Mouse (Mus musculus): ENCODE measurements around the gene Gm36210.
"Not testable (repeated sequence)": the region's sequence is repeated elsewhere in the genome, so short reads cannot be mapped to it uniquely, and the experiment has no call there.

Gene Gm36210

DNA sequence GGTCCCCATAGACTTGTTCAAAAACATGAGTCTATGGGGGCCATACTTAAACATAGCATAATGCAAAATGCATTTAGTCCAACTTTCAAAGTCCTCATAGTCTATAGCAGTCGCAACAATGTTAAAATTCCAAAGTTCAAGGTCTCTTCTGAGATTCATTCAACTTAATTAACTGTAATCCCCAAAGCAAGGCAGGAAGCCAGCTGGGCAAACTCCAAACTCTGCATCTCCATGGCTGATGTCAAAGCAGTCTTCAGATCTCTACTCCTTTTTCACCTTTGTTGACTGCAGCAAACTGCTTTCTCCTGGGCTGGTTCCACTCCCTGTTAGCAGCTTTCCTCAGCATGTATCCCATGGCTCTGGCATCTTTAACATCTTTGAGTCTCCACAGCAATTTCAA, 27.3 kb downstream of the Gm36210 start:
- DNase-seq (ENCODE audit: low spot score): not testable (repeated sequence)

DNA sequence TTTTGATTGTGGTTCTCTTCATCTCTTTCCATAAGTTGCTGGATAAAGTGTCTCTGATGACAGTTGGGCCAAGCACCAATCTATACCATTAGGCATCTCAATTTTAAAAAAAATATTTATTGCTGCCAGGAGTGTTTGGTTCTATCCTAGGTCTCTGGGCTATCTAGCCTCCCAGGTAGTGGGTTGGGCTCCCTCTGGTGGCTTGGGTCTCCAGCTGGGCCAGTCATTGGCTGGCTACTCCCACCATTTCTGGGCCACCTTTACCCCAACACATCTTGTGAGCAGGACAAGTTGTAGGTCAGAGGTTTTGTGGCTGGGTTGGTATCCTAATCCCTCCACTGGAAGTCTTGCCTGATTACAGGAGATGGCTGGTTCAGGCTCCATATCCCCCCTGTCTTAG, 28.1 kb downstream of the Gm36210 start:
- no peak for DNase-seq (ENCODE audit: low spot score)

- no peak for DNase-seq (ENCODE audit: low spot score)
Measured at GRCm38 (mm10) chr7:4877226-4877625, 29.1 kb downstream of the Gm36210 start.

DNA sequence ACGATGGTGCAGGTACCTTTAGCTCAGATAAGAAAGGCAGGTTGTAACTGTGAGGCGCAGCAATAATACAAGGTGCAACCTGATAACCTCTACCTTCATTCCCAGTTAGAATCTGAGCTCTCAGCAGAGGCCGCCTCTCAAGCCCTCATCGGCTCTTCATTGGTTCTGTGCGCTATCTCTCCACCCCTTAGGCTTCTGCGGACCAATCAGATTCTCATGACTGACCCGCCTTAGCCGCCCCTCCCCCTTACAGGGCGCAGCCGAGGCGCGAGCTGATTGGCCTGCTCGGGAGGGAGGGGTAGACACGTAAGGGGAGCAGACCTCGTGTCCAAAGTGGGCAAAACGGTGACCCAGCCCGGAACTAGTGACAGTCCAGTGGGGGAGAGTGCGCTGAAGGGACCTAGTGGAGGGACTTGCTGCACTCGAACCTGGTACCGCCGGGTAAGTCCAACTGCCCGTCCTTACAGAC, 29.5 kb downstream of the Gm36210 start, which contains the start of gene Isoc2a:
TSS of gene Isoc2a (plus strand) at position 401 of the 469 bp plus-strand sequence.
- DNase-seq (ENCODE audit: low spot score): peak; percentile 92

DNA sequence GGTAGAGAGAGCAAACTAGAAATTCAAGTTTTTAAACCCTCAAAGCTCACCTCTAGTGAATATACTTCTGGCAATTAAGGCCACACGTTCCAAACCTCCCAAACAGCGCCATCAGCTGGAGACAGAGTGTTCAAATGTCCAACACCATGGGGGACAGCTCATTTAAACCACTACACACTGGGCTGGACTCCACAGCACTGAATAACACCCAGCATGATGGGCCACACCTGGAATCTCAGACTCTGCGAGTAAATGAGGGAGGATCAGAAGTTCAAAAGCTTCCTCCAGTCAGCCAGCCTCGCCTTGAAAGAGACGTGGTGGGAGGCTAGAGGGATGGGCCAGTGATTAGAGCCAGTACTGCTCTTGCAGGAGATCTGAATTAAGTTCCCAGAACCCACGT, 36.2 kb downstream of the Gm36210 start, which contains the start of gene Isoc2b:
TSS of gene Isoc2b (minus strand) at position 126 of the 400 bp plus-strand sequence.
- DNase-seq (ENCODE audit: low spot score): no peak

DNA sequence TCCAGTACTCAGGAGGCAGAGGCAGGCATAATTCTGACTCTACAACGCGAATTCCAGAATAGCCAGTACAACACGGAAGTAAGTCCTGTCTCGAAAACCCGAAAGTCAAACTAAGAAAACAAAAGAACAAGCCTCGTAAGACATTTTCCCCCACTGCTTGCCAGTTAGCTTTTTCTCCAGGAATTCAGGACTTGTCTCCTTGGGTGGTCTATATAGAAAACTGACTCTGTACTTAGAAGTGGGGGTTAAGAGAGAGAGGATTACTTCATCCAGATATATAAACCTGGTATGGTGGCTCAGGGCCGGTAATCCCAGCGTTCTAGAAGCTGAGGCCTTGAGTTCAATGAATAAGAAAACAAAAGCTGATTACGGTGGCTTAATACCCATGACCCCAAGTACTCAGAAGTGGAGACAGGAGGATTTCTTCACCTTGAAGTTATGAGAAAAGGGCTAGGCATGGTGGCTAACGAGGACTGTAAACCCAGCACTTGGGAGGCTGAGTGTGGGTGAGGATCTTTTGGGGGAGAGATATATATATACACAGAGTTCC, 39.6 kb downstream of the Gm36210 start:
- no peak for DNase-seq (ENCODE audit: low spot score)

DNA sequence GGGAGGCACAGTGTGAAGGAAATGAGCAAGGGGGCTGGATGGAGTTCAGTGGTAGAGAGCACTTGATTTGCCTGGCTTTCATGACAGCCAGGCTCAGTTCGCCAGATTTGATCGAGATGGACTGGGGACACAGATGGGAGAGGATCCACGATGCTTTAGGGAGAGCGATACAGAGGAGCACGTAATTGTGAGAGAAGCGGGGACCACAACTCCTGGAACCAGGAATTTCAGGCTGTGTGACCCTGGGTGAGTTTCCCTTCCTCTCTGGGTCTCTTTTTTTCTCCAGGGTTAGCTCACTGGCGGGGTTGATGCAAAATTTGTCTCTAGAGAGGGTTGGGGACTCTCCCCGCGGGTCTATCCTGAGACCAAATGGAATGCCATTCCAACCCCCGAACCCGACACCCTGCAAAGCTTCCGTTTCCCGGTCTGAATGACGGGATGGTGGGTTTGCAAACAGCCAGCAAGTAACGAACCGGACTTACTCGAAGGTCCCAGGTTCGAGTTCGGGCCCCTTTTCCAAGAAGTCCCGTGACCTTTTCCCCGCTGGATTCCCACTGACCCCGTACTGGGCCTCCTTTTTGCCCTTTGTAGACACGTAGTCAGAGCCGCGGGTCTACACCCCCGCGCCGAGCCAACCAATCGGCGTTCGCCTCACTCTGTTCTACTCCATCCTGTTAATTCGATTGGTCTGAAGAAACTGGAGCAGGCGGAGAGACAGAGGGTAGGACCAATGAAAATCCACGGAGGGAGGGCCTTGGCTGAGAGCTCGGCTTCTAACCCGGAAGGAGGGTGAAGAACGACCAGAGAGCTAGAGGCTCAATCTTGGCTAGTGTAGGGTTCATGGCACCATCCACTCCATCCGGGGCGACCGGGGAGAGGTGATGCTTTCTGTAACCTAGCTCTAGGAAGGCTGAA, 40.5 kb downstream of the Gm36210 start:
- DNase-seq (ENCODE audit: low spot score): peak; percentile 98

DNA sequence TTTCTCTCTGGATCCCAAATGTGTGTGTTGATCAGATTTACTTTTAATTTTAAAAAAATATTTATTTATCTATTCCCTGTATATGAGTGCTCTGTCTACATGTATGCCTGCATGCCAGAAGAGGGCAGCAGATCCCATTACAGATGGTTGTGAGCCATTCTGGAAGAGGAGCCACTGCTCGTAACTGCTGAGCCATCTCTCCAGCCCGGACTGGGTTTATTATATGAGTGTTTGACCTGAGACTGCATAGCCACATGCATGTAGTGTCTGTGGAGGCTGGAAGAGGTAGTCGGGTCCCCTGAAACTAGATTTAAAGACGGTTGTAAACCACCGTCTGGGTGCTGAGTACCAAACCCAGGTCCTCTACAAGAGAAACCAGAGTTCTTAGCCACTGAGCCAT, 41.2 kb downstream of the Gm36210 start:
- peak; percentile 50 for DNase-seq (ENCODE audit: low spot score)

DNA sequence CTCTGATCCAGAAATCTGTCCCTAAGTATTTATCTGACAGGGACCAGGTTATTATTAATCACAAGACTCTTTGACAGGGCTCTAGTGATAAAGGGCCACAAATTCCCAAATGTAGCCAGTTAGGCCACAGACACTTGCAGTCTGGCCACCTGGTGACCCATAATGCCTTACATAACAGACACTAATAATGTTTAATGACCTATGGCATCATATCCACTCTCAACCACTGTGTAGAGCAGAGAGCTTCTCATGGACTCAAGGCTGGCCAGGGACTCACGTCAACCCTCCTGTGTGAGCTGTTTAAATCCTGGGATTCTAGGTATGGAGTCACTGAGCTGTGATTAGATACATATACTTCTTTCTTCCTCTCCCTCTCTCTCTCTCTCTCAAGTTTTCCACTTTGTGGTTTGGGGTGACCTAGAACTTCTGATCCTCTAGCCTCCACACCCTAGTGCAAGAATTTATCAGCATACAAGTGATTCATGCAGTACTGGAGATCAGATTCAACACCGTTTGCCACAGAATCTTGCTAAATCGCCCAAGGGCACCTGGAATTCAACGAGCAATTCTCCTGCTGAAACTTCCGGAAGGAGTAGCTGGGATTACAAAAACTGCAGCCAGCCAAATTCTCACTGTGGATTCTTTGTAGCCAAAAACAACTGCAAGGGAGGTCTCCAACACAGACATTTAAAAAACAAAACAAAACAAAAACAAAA, 42.0 kb downstream of the Gm36210 start:
- no peak for DNase-seq (ENCODE audit: low spot score)

DNA sequence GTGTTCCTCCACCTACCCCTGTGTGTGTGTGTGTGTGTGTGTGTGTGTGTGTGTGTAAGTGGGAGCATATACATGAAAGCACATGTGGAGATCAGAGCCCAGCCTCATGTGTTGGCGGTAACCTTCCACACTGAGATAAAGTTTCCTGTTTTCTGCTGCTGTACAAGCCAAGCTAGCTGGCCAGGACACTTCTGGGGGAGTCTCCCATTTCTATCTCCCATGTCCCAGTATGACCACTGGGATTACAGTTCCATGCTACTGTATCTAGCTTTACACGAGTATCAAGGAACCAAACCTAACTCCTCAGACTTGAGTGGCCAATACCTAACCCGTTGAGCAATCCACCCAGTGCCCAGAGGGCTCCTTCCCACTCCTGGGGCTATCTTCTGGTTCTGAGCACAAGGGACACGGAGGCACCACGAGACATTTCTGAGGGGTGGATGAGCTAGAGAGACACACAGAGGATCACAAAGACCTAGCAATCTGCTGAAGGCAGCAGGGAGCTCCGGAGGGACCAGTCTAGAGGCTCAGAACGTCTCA, 42.7 kb downstream of the Gm36210 start:
- DNase-seq (ENCODE audit: low spot score): no peak

GRCm38 (mm10) chr7:4863041-4863440, 43.3 kb downstream of the Gm36210 start:
- no peak for DNase-seq (ENCODE audit: low spot score)

DNA sequence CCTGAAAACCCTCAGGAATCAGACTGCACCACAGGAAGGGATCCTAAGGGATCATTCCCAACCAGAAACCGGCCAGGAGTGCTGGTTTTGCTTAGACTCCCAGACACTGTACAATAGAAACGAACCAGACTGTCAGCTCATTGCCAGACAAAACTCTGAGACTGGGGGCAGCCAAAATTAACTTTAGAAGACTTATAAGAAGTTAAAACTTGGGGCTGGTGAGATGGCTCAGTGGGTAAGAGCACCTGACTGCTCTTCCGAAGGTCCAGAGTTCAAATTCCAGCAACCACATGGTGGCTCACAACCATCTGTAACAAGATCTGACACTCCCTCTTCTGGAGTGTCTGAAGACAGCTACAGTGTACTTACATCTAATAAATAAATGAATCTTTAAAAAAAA, 45.4 kb downstream of the Gm36210 start:
- not testable (repeated sequence) for DNase-seq (ENCODE audit: low spot score)

DNA sequence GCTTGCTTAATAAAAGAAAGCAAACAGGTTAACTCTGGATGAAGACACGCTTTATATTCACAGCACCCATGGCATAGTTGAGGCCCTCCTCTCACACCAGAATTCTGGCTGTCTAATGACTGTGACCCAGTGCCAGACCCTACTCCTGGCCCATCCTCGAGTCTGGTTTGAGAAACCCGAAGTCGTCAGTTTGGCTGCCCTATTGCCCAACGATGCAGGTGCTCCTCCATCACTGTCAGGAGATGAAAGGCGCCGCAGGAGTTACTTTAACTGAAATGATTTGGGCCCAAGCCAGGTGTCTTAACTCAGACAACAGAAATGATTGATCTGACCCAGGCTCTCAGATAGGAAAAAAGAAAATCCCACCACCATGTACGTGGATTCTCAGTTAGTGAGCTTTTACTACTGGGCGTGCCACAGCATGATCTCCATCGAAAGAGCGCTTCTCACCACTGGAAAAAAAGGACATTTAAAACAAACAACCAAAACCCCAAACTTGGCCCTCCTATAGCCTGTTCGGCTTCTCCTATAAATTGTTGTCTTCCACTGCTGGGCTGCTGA, 46.8 kb downstream of the Gm36210 start:
- DNase-seq (ENCODE audit: low spot score): no peak

DNA sequence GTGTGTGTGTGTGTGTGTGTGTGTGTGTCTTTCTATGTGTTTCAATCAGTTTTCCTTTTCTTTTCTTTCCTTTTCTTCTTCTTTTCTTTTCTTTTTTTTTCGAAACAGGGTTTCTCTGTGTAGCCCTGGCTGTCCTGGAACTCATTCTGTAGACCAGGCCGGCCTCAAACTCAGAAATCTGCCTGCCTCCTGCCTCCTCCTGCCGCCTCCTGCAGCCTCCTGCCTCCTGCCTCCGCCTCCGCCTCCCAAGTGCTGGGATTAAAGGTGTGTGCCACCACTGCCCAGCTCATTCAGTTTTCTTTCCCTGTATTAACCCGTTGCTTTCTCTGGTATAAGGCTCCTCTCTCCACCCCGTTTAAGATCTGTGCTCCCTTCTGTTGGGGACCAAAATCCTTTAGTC, 49.0 kb downstream of the Gm36210 start:
- no peak for DNase-seq (ENCODE audit: low spot score)

DNA sequence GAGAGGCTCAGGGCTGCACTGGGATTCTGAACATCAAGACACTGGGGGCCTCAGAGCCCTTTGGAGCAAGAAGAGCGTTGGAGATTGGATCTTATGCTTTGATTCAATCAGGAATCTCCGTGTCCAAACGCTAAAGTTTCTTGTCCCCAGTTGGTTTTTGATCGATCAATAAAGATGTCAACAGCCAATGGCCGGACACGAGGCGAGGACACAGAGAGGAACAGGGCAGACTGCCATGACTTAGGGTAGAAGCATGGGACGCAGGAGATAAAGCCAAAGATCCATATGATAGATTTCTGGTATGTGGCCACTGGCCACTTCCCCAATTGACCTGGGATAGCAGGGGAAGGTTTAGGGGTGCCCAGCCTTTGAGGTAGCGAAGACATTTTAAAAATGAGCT, 49.8 kb downstream of the Gm36210 start:
- no peak for DNase-seq (ENCODE audit: low spot score)

DNA sequence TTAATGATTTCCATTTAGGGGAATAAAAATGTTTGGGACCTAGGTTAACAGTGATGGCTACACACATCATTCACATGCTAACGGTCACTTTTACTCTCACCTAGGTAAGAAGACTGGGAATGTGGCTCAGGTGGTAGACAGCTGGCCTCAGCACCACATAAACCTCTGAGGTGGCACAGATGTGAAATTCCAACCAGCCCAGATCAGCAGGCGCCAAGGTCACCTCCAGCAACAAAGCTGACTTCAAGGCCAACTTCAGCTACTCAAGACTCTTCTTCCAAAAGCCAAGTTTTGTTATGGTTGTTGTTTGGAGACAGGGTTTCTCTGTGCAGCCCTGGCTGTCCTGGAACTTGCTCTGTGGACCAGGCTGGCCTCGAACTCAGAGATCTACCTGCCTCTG, 52.7 kb downstream of the Gm36210 start:
- no peak for DNase-seq (ENCODE audit: low spot score)

DNA sequence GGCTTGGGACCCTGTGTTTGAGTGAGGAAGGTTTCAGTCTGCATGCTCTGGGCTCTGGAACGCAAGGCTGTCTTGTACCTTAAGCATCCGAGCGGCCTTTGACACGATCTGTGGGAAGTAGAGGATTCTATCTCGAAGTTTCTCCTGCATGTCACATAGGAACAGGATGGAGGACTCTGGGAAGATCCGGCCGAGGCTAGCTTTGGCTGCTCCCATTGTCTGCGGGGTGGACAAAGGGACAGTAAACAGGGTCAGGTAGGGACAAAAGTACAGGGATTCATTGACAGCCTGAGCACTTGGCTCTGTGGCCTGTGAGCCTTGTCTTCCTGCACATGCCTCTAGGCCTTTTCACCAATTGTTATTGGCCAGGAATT, 55.0 kb downstream of the Gm36210 start:
- DNase-seq (ENCODE audit: low spot score): no peak

DNA sequence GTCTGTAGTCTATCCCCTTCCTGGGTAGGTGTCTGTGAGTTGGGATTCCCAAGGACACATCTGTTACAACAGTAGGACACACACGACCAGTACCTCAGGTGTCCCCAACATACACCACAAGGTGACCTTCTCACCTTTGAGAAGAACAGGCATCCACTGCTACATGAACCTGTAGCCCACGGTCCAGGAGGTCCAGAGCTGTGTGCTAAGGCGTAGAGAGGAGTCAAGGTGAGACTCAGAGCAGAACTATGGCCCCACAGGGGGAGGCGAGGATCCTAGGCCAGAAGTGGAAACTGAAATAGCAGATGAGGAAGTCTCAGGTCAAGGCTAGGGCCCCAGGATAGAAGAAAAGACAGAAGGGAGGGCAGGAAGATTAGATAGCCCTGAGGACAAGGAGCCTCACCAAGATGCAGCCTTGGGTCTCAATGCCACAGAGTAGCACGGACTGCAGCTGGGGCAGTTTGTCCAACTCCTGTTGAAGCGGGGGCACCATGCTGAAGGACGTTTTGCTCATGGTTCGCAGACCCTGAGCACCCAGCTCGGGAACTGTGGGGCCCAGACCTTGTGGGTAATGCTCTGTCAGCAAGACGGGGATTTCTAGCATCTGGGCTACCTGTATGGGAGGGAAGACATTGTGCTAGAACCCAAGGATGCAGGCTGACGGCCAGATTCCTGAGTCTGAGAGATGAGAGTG, 55.5 kb downstream of the Gm36210 start:
- no peak for DNase-seq (ENCODE audit: low spot score)

GRCm38 (mm10) chr7:4849372-4849771, 56.9 kb downstream of the Gm36210 start:
- DNase-seq (ENCODE audit: low spot score): no peak

Measured in c-Kit-positive CD71-positive TER-119-positive erythroid progenitor cells, embryonic 14.5 days (primary cell).